Mouse (Mus musculus): ENCODE measurements at regions not wholly inside any gene's neighbourhood (a gene's known extent, or its start where the extent isn't known, plus 50 kb on each side); places are given as distances from the start of the nearest gene placed in this dataset.

DNA sequence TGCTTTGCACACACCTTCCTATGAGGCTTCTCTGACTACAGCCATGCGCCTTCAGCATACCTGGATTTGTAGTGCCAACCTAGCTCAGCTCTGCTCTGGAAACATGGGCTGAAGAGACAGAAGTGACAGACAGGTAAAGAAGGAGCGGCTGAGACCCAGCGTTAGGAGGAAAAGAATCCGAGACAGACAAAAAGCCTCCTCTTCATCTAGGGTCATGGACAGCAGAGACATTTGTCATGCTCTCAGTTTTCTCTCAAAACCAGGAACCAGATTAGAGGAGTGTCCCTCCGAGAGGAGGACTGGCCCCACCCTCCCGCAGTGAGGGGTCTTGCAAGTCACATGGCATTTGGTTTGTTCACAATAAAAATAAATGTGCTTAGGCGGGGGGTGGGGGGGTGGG, 317.4 kb upstream of the Prickle1 start:
- no peak for DNase-seq (ENCODE audit: low spot score in 2 of 2)
- intact Hi-C loops (cut with DNase I) = no loop called here

DNA sequence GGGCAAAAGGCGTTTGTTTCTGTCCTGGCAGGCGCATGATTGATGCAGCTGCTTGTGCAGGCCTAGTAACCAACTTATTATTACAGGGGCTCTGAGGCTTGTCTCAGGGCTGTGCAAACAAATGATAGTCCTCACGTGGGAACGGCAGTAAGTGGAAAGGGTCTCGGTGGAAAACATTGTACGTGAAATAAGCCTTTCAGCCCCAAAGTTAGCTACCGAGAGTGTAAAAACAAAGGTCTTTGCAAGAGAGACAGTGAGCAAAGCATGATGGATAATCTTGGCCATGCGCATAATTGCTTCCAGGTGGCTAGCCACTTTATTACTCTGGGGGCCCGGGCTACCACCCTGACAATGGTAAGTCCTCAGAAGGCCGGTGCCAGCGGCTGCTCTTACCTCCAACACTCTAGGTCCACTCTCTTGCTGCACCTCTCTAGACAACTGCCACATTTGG, 315.3 kb upstream of the Prickle1 start:
- DNase-seq (ENCODE audit: low spot score in 2 of 2) = no peak
- intact Hi-C loops (cut with DNase I) = no loop called here

DNA sequence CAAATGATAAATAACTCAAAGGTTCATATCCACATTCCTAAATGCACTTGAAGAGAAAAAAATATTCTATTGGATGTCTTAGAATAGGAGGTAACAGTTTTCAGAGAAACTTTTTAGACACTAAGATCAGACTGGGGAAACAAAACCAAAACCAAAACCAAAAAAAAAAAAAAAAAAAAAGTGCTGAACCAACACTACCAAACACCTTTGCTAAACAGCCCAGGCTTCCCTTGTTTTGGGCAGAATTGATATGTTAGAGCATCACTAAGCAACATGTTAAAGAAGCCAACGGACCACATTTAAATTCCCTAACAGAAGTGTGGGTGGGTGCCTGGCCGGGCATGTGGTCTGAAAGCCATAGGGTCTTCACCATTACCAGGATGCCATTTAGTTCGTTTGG, 314.5 kb upstream of the Prickle1 start:
- intact Hi-C loops (cut with DNase I) = no loop called here
- no peak for DNase-seq (ENCODE audit: low spot score in 2 of 2)

DNA sequence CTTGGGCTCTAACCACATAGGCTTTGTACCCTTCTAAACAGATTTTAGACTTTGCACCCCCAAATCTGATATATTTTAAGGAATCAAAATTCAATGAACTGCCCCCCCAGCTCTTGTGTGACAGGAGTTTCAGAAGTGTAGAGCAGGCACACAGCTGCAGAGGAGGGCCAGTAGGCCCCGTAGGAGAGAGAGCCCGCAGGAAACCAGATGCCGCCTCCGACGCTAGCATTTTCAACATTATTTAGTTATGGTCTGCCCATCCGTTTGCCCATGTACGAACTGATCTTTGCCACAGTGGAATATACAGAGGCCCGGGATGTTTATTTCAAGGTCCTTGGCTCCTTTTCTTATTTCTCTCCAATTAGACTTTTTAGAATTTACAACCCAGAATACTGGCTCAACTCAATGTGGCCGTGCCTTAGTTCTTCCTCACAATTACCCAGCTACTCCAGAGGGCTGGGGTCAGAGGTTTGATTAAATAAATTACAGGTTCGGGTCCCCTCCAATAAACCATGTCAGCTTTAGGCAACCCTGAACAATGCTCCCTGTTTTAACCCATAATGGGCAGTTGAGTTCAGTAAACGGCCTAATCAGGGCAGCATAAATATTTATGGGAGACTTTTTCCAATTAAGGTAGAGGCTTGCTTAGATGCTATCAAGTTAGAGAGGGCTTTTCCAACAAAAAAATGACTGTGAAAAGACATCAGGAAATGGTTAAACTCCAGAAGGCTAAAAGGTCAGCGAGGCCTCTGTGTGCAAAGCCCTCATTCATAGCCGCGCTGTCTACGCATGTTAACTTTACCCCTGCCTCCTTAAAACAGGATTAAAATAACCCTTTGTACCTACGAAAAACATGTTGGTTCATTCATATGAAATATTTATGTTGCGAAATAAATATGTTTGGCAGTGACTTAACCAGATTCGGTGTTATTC, 308.2 kb upstream of the Prickle1 start:
- no peak for DNase-seq (ENCODE audit: low spot score in 2 of 2)
- intact Hi-C loops (cut with DNase I) = no loop called here

DNA sequence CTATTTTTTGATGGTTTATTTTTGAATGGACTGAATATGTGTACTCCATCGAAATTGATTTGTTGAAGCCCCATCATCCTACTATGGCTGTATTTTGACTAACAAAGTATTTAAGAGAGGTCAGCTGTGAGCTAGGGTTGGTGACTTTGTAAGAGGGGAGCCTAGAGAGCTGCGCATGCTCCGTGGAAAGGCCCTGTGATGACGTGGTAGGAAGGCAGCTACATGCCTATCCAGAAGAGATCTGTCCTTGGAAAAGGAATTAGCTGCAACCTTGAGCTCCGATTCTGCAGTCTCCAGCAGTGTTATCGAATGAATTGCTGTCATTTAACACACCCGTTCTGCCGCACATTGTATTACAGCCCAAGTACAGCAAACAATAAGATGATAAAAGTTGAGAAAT, 287.1 kb upstream of the Prickle1 start:
- intact Hi-C loops (cut with DNase I) = no loop called here
- DNase-seq (ENCODE audit: low spot score in 2 of 2) = no peak

DNA sequence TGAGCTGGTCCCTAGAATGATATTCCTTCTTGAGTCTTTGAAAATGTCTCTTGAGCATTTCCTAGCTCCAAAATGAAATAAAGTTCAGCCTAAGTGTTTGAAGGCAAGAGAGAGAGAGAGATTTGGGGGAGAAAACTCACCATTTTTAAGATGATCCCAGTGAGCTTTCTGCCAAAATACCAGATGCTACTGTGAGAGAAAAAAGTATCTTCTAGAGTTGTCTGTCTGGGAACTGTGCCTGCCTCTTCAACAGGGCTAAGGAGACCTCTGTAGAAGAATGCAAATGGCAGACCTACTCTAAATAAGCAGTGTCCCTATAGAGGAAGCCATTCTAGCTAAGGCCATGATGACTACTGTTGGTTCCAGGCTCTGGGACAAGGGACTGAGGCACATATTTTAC, 285.6 kb upstream of the Prickle1 start:
- no peak for DNase-seq (ENCODE audit: low spot score in 2 of 2)
- intact Hi-C loops (cut with DNase I) = no loop called here

DNA sequence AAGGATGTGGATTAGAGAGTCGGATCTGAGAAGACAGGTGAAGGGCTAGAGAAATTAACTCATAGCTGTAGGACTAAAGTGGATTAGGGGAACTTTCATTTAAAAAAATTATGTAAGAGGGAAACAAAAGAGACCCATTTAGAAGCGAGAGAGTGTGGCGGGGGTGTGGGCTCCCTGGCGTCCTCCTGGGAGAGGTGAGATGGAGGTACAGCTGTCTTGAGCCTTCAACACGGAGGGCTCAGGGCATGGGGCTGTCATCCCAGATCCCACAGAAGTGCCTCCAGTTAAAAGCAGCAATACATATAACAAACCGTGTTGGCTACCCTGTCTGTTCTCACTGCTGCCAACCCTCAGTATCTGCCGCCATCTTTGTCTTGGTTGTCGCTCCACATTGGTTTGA, 284.6 kb upstream of the Prickle1 start:
- no peak for DNase-seq (ENCODE audit: low spot score in 2 of 2)
- intact Hi-C loops (cut with DNase I) = no loop called here

DNA sequence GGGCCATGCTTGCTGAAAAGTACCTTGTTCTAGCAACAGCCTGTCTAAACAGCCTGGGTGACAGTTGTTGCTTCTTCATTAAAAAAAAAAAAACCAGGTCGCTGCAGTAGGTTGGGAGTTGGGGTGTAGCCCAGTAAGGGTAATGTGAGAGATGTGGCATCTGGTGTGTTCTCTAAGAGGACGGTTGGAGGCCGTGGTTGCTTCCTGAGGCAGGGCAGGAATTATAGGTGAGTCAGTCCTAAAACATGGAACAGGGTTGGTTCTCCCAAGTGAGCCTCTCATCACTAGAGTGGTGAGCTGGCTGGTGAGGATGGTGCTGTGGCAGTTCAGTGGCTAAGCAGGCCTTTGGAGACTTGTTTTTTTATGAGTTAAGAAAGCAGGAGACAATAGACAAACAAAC, 283.3 kb upstream of the Prickle1 start:
- peak in 1 of 2 experiments; percentile 23 for DNase-seq (ENCODE audit: low spot score in 2 of 2)
- intact Hi-C loops (cut with DNase I) = loop anchor here (5.0 kb wide), 1 partner anchor 128 kb away; no protein-coding TSS in a partner anchor

DNA sequence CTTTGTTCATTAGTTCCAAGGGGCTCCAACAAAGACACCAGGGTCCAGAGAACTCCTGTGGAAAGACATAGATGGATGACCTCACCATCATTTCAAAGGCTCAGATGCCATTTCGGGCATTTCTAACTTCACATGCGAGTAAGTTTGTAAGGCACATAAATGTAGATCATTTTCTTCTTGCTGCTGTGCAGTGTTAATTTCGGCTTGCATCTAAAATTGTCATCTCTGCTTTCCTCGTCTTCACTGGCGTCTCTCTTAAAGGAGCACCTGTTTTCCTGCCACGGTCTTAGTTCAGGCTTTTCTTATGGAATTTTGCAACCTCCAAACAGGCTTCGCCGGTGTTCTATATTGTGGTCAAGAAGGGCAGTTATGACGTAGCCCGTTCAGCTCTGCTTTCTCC, 280.6 kb upstream of the Prickle1 start:
- DNase-seq (ENCODE audit: low spot score in 2 of 2) = peak; percentile 19 to 70
- intact Hi-C loops (cut with DNase I) = loop anchor here (5.0 kb wide), 1 partner anchor 131 kb away; no protein-coding TSS in a partner anchor

DNA sequence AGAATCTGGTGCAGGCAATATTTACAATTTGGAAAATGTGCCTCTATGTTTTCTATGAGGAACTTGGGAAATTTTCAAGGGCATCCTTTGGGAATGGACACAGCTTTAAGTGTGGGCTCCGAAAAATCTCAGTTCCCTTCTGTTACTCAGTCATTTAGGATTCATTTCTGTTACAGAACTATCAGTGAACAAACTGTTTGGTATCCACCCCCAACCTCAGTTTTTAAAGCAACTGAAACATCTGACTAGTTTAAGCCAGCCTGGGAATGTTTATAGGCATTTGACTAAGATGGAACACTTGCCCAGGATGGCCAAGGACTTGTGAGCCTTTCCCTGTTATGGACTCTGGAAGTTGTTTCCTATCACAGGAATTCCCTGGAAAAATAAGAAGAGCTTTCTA, 280.0 kb upstream of the Prickle1 start:
- peak in 1 of 2 experiments; percentile 35 for DNase-seq (ENCODE audit: low spot score in 2 of 2)
- intact Hi-C loops (cut with DNase I) = loop anchor here (5.0 kb wide), 1 partner anchor 132 kb away; no protein-coding TSS in a partner anchor

DNA sequence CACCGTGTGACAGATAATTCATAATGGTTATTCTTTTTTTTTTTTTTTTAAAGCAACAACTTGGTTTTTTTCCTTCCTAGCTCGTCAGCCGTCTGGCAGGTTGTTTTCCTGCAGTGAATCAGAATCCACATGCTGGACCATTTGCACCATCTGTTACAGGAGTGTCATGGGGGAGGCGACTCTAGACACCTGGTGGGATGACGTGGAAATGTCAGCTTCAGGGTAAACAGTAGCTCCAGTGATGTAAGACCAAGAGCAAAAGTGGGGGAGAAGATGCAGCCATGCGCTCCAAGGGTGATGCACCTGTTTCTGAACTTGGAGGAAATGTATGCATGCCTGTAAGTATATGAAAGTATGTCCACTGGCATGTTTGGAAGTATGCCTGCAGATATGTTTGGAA, 278.5 kb upstream of the Prickle1 start:
- intact Hi-C loops (cut with DNase I) = no loop called here
- peak in 1 of 2 experiments; percentile 39 for DNase-seq (ENCODE audit: low spot score in 2 of 2)

DNA sequence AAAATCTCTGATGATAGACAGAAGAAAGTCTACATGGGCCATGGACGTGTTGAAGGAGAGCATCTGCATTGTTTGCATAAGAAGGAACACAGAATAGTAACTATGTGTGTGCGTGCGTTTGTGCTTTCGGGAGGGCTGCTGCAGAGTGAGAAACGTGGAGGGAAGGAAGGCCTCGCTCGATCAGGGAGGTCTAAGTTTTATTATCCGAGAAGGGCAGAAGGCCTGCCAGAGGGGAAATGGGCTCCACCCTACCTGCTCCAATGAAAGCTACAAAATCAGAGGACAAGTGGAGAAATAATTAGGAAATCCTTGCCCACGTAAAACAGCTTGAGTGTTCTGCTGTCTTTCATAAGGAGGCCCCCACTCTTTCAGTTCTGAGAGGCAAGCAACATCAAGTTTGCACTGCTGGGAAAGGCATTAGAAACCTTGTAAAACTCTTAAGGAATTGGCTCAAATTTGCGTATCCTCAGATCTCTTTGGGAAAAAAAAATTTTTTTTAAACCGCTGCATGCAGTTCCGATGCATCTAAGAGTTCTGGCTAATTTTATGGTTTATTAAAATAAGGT, 261.7 kb upstream of the Prickle1 start:
- intact Hi-C loops (cut with DNase I) = no loop called here
- no peak for DNase-seq (ENCODE audit: low spot score in 2 of 2)

DNA sequence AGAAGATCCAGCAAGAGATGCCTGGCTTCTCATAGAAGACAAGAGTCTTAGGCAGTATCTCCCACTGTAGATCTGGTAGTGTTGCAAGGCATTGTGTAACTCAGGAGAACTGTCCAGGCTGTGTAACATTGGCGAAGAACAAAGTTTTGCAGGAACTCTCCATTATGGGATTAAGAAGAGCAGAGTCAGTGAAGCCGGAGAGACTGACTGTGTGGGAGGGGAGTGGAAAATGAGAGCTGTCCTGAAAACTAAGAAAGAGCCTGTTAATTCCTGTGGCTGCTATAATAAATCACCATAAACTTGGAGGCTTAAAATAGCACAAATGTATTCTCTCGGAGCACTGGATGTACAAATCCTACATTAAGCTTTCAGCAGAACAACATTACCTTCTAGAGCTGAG, 257.5 kb upstream of the Prickle1 start:
- intact Hi-C loops (cut with DNase I) = no loop called here
- DNase-seq (ENCODE audit: low spot score in 2 of 2) = peak; percentile 25 to 62

DNA sequence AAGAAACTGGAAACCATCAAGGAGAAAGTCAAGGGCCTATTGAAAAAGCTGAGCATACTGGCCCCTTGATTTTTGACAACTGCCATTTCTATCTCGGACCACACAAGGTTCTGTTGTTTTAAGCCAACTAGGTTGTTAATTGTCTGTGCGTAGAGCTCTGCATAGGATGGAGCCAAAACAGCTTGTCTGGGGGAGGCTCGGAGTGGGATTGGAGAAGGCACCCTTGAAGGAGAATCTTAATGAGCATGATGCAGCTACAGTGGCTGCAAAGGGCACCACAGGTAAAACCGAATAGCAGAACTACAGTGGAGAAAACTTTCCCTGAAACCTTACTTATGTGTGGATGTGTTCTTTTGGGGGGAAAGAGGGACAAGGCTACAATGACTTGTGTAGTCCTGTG, 256.4 kb upstream of the Prickle1 start:
- intact Hi-C loops (cut with DNase I) = no loop called here
- no peak for DNase-seq (ENCODE audit: low spot score in 2 of 2)

DNA sequence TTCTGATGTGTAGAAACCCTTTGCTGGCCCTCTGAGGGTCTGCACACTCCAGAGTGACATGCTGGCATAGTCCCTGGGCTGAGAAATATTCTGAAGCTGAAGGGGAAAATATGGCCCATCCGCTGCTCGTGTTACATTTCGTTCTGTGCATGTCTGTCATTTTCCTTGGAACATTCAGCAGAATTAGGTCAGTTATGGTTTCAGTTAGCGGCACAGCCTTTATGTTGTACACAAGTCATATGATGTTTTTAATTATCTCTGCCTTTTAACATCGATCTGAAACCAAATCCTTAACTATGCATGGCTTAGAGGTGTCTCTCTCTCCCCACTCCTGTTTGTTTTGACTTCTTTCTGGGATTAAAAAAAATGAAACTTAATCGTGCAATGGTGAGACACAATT, 254.7 kb upstream of the Prickle1 start:
- intact Hi-C loops (cut with DNase I) = no loop called here
- no peak for DNase-seq (ENCODE audit: low spot score in 2 of 2)

DNA sequence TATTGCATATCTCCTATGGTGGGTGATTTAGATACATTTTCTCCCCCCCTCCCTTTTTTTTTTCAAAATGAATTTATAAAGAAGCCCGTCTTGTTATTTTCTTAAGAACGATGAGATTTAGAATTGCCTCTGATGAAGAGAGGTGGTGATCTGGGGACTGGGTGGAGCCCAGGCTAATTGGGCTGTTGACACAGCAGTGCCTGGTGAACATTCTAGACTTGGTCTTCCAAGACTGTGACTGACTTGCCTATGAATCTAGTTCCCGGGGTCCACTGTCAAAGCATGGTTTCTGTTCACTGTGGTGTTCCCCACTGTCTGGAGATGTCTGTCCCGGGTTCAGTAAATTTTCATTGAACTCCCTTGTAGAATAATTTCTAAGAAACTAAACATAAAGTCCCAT, 253.1 kb upstream of the Prickle1 start:
- intact Hi-C loops (cut with DNase I) = no loop called here

DNA sequence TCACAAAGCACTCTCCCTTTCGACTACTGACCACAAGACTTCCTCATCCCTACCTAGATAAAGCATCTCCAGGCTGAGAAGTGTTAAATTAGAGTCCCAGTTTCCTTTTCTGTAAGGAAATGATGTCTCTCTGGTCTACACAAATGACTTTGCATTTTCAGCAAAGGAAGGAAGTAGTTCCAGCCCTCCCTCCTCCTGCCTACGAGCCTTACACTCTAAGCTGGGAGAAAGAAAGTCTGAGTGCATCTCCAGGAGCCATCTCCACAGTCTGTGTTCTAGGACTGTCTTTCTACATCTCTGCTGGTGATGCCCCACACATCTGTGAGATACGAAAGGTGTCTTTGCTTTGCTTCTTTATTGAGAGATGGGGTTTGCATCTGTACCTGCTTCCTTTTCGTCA, 251.1 kb upstream of the Prickle1 start:
- no peak for DNase-seq (ENCODE audit: low spot score in 2 of 2)
- intact Hi-C loops (cut with DNase I) = no loop called here

More for the DNA sequence above, 253.1 kb upstream of the Prickle1 start:
- DNase-seq (ENCODE audit: low spot score in 2 of 2) = no peak

DNA sequence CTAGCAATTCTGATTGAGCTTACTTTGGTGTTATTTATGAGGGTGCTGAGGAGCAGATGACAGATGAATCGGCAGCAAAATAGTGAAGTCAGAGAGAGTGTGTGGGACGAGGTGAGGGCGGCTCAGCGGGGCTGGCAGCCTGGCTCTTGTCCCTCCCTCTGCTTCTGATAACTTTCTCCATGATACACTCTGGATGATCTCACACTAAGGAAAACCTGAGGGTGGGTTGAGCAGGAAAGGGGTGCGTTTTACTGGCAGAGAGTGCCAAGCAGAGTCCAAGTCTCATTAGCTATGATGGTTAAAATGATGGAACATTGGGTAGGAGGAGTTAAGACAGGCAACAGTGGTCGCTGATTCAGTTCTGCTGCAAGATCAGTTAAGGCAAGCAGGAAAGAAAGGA, 250.1 kb upstream of the Prickle1 start:
- peak in 1 of 2 experiments; percentile 56 for DNase-seq (ENCODE audit: low spot score in 2 of 2)
- intact Hi-C loops (cut with DNase I) = no loop called here

DNA sequence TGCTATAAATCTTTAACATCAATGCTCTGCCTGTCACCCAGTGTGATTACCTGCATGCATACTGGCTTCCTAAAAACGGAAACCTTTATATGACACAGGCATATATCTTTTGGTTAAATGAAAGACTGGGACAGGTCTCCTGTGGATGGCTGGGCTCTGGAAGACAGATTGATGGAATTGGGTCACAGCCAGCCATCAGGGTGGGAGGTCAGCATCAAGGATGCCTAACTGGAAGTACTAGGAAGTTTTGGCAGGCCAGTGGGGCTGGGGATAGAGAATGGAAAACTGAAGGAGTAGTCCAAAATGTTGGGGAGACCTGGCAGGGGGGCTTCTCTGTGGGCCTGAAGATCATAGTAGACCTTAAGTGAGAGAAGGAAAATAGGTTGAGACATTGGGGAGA, 237.3 kb upstream of the Prickle1 start:
- intact Hi-C loops (cut with DNase I) = loop anchor here (10.0 kb wide), 1 partner anchor 238 kb away; the partner anchor contains the start of gene Prickle1
- DNase-seq (ENCODE audit: low spot score in 2 of 2) = no peak

DNA sequence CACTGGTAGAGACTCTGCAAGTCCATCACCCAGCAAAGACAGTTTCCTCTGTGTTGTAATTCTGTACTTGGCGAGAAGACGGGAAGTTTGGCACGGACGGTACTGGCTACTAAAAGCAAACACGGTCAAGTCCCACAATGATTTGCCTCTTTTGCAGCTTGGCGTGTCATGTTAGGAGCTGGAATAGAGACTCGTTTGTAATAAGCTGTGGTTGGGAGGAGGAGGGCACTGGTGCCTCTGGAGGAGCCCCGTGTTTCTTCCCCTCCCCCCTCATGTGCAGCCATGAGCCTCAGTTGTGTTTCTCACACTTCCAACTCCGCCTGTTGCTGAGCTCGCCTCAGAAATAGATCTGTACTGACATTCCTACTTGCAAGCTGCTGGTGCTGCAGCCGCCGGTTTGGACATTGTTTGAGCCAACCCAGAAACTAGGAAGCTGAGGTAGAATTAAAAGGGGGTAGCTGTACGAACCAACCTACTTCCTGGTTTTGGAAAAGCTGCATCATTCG, 236.8 kb upstream of the Prickle1 start:
- intact Hi-C loops (cut with DNase I) = loop anchor here (10.0 kb wide), 1 partner anchor 238 kb away; the partner anchor contains the start of gene Prickle1
- DNase-seq (ENCODE audit: low spot score in 2 of 2) = peak; percentile 62 to 87
